19 mouse cellular contexts compared by ENCODE assay signal in genomic region chr1:131284167-131284566, GRCm38 (mm10). TPM values are rescaled to one million over a fixed set of nuclear protein-coding genes. Genes with fewer than 3 reads are reported as not detected.
DNase-seq lines count a peak whose midpoint lies in the region; ATAC-seq and TF ChIP-seq lines count a peak whose summit lies in the region.
"Had no signal": no experiment of that assay in that cellular context is flagged by ENCODE, and none has a peak within 500 bp of the region (broad histone marks: within the 10 kb centered on the region; RNA-seq: fewer than 3 reads in every experiment).

No protein-coding gene starts in this region.

- ATAC-seq in hindbrain, embryonic 15.5 days (ENCODE audit: low FRiP score, low read depth), result 0 out of 2 replicates have a peak, but pooled peaks have one; percentile 29
- ATAC-seq in midbrain, embryonic 16.5 days, result 0 out of 2 replicates have a peak, but pooled peaks have one; percentile 25
- ATAC-seq: intestine, embryonic 15.5 days had no signal

- peaks cover 13% of the 10 kb centered on the region for H3K36me3 ChIP-seq in hindbrain, embryonic 15.5 days
- H3K36me3 ChIP-seq in hindbrain, embryonic 10.5 days, result peaks cover 22% of the 10 kb centered on the region
- H3K36me3 ChIP-seq in ES-Bruce4 (ENCODE audit: control insufficient read depth, insufficient read depth, low read length, poor library complexity, severe bottlenecking), result no peaks in the 10 kb centered on the region
- peaks cover 8% of the 10 kb centered on the region; the same call in 1 of the 2 replicates for H3K36me3 ChIP-seq in midbrain, embryonic 16.5 days (ENCODE audit: control insufficient read depth, insufficient read depth, low read length)
- H3K36me3 ChIP-seq: intestine, embryonic 15.5 days had no signal

- no peak for TF ChIP-seq POLR2A in ES-Bruce4 (IDR thresholded peaks at IDR 0.05; ENCODE audit: insufficient read depth, low read length)

- H3K4me2 ChIP-seq in hindbrain, embryonic 15.5 days, result no peak overlapping the region
- H3K4me2 ChIP-seq in midbrain, embryonic 16.5 days (ENCODE audit: low read length), result no peak overlapping the region
- H3K4me2 ChIP-seq: embryonic facial prominence, embryonic 12.5 days; heart, embryonic 12.5 days; intestine, embryonic 15.5 days; limb, embryonic 12.5 days; liver, embryonic 13.5 days; lung, embryonic 15.5 days; stomach, embryonic 15.5 days had no signal

- peak overlapping the region; percentile 34; the same call in 1 of the 2 replicates for H3K27ac ChIP-seq in hindbrain, embryonic 15.5 days (replicated peaks)
- H3K27ac ChIP-seq in hindbrain, embryonic 10.5 days, result no peak overlapping the region
- H3K27ac ChIP-seq in ES-Bruce4 (ENCODE audit: insufficient read depth, low read length), result no peak overlapping the region
- no peak overlapping the region for H3K27ac ChIP-seq in midbrain, embryonic 16.5 days (ENCODE audit: low read length)
- H3K27ac ChIP-seq: embryonic facial prominence, embryonic 12.5 days; intestine, embryonic 15.5 days; left cerebral cortex, adult 2 months; limb, embryonic 12.5 days; liver, embryonic 13.5 days; lung, embryonic 15.5 days; macrophage; stomach, embryonic 15.5 days had no signal

- 71% methylated on average over 1 of the region's 1 CpGs for WGBS in hindbrain, embryonic 15.5 days
- 95% methylated on average over 1 of the region's 1 CpGs for WGBS in hindbrain, embryonic 10.5 days
- WGBS in midbrain, embryonic 16.5 days, result 52% methylated on average over 1 of the region's 1 CpGs

- H3K4me1 ChIP-seq in hindbrain, embryonic 15.5 days (replicated peaks), result peaks cover 5% of the 10 kb centered on the region; the same call in 1 of the 2 replicates
- peaks cover 2% of the 10 kb centered on the region for H3K4me1 ChIP-seq in hindbrain, embryonic 10.5 days (replicated peaks)
- peaks cover 3% of the 10 kb centered on the region for H3K4me1 ChIP-seq in ES-Bruce4 (ENCODE audit: control insufficient read depth, insufficient read depth, low read length)
- no peaks in the 10 kb centered on the region for H3K4me1 ChIP-seq in midbrain, embryonic 16.5 days (ENCODE audit: control insufficient read depth, insufficient read depth, low read length)

- no peak overlapping the region for H3K4me3 ChIP-seq in hindbrain, embryonic 15.5 days
- no peak overlapping the region for H3K4me3 ChIP-seq in hindbrain, embryonic 10.5 days
- no peak overlapping the region for H3K4me3 ChIP-seq in ES-Bruce4 (ENCODE audit: low read depth, low read length)
- no peak overlapping the region for H3K4me3 ChIP-seq in midbrain, embryonic 16.5 days (ENCODE audit: low read depth, low read length)
- H3K4me3 ChIP-seq: embryonic facial prominence, embryonic 12.5 days; heart, embryonic 12.5 days; intestine, embryonic 15.5 days; left cerebral cortex, adult 2 months; limb, embryonic 12.5 days; liver, embryonic 13.5 days; lung, embryonic 15.5 days; stomach, embryonic 15.5 days had no signal

- H3K27me3 ChIP-seq in hindbrain, embryonic 15.5 days, result no peaks in the 10 kb centered on the region
- H3K27me3 ChIP-seq in hindbrain, embryonic 10.5 days (ENCODE audit: insufficient read depth, poor library complexity, severe bottlenecking), result no peaks in the 10 kb centered on the region
- H3K27me3 ChIP-seq in ES-Bruce4 (ENCODE audit: control insufficient read depth, insufficient read depth, low read length, poor library complexity, severe bottlenecking), result no peaks in the 10 kb centered on the region
- H3K27me3 ChIP-seq in midbrain, embryonic 16.5 days (ENCODE audit: control insufficient read depth, insufficient read depth, low read depth, low read length), result no peaks in the 10 kb centered on the region
- H3K27me3 ChIP-seq: embryonic facial prominence, embryonic 12.5 days; heart, embryonic 12.5 days; intestine, embryonic 15.5 days; limb, embryonic 12.5 days; liver, embryonic 13.5 days; lung, embryonic 15.5 days; stomach, embryonic 15.5 days had no signal

- no peak for TF ChIP-seq EP300 in ES-Bruce4 (IDR thresholded peaks at IDR 0.05; ENCODE audit: insufficient read depth, low read depth, low read length)

- DNase-seq in hindbrain, embryonic 10.5 days (ENCODE audit: low spot score), result no peak
- DNase-seq in brain, adult 2 months (ENCODE audit: low read depth, low spot score), result peak; percentile 33
- DNase-seq in embryo, embryonic 9.5 days (ENCODE audit: extremely low spot score), result no peak
- DNase-seq in right cerebral cortex, postnatal 36 days (ENCODE audit: low spot score in 2 of 2), result no peak
- DNase-seq: adrenal gland, adult 2 months; cerebellum, adult 11 months; liver, embryonic 13.5 days; spleen, adult 18-20 months had no signal

- TF ChIP-seq CTCF in ES-Bruce4 (IDR thresholded peaks at IDR 0.05; ENCODE audit: low read depth, low read length), result peak; percentile 11

- H3K9ac ChIP-seq in hindbrain, embryonic 15.5 days, result no peak overlapping the region
- no peak overlapping the region for H3K9ac ChIP-seq in ES-Bruce4 (ENCODE audit: low read depth, poor library complexity, severe bottlenecking)
- no peak overlapping the region for H3K9ac ChIP-seq in midbrain, embryonic 16.5 days (ENCODE audit: low read depth, low read length)
- H3K9ac ChIP-seq: embryonic facial prominence, embryonic 12.5 days; heart, embryonic 12.5 days; intestine, embryonic 15.5 days; limb, embryonic 12.5 days; liver, embryonic 13.5 days; lung, embryonic 15.5 days; stomach, embryonic 15.5 days had no signal

- no peaks in the 10 kb centered on the region for H3K9me3 ChIP-seq in hindbrain, embryonic 15.5 days
- H3K9me3 ChIP-seq in hindbrain, embryonic 10.5 days, result no peaks in the 10 kb centered on the region
- H3K9me3 ChIP-seq in ES-Bruce4 (replicated peaks; ENCODE audit: control insufficient read depth, insufficient read depth, low read length, poor library complexity, severe bottlenecking), result no peaks in the 10 kb centered on the region
- no peaks in the 10 kb centered on the region for H3K9me3 ChIP-seq in midbrain, embryonic 16.5 days (replicated peaks; ENCODE audit: control insufficient read depth, low read length, poor library complexity, severe bottlenecking)
- H3K9me3 ChIP-seq: embryonic facial prominence, embryonic 12.5 days; heart, embryonic 12.5 days; intestine, embryonic 15.5 days; limb, embryonic 12.5 days; liver, embryonic 13.5 days; lung, embryonic 15.5 days; stomach, embryonic 15.5 days had no signal

RNA-seq across cellular contexts. Expression of gene Ikbke, which starts 4.8 kb away (rescaled TPM):
- polyA plus RNA-seq in hindbrain, embryonic 15.5 days (2015; fragmentation: Nextera tagmentation; extraction: Ambion mirVana), result 1.2 and 2.3 TPM in 2 replicates
- 1.0 and 1.5 TPM in 2 replicates for polyA plus RNA-seq in hindbrain, embryonic 10.5 days (2016; fragmentation: Nextera tagmentation; extraction: Ambion mirVana)
- 4.0 and 5.2 TPM in 2 replicates for polyA plus RNA-seq in ES-Bruce4 (2011; ENCODE audit: insufficient read depth, insufficient read length, low read depth, missing spikeins)
- polyA plus RNA-seq in midbrain, embryonic 16.5 days (2015; fragmentation: Nextera tagmentation; extraction: Ambion mirVana), result 0.73 and 0.77 TPM in 2 replicates

RNA-seq across cellular contexts. Expression of gene Rassf5, which starts 39.1 kb away (rescaled TPM):
- 4.8 and 5.7 TPM in 2 replicates for polyA plus RNA-seq in hindbrain, embryonic 15.5 days (2015; fragmentation: Nextera tagmentation; extraction: Ambion mirVana)
- 1.4 and 1.6 TPM in 2 replicates for polyA plus RNA-seq in hindbrain, embryonic 10.5 days (2016; fragmentation: Nextera tagmentation; extraction: Ambion mirVana)
- 0.45 and 1.1 TPM in 2 replicates for polyA plus RNA-seq in ES-Bruce4 (2011; ENCODE audit: insufficient read depth, insufficient read length, low read depth, missing spikeins)
- 3.4 and 4.0 TPM in 2 replicates for polyA plus RNA-seq in midbrain, embryonic 16.5 days (2015; fragmentation: Nextera tagmentation; extraction: Ambion mirVana)
